Mouse (Mus musculus) cerebellum, postnatal 4 days (tissue): Measurements from ENCODE around the gene Fryl.

Source experiments
- DNase-seq, 2 experiments: peaks; one replicate each; pipeline ENCODE4 v3.0.0; 2022; ENCODE audit warnings: low spot score in 2 of 2, mixed read lengths in 1 of 2

The Fryl gene

DNA sequence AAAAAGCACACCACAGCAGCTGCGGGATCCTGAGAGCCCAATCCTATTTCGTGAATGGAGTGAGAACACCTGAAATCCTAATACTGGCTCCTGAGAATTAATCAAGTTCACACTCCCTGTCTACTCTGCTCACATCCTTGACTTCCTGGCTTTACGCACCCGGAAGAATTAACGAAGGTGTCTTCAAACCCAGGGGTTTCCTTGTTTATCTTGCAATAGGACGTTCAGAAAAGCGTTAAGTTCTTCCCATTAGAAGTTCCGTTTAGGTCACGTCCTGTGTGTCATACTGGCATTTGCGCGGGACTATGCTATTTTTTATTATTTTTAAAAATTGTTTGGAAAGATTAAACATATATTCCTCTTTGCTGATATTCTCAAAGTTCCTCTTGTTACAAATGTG lies 677 bp upstream of the Fryl start:
- DNase-seq = no peak

DNA sequence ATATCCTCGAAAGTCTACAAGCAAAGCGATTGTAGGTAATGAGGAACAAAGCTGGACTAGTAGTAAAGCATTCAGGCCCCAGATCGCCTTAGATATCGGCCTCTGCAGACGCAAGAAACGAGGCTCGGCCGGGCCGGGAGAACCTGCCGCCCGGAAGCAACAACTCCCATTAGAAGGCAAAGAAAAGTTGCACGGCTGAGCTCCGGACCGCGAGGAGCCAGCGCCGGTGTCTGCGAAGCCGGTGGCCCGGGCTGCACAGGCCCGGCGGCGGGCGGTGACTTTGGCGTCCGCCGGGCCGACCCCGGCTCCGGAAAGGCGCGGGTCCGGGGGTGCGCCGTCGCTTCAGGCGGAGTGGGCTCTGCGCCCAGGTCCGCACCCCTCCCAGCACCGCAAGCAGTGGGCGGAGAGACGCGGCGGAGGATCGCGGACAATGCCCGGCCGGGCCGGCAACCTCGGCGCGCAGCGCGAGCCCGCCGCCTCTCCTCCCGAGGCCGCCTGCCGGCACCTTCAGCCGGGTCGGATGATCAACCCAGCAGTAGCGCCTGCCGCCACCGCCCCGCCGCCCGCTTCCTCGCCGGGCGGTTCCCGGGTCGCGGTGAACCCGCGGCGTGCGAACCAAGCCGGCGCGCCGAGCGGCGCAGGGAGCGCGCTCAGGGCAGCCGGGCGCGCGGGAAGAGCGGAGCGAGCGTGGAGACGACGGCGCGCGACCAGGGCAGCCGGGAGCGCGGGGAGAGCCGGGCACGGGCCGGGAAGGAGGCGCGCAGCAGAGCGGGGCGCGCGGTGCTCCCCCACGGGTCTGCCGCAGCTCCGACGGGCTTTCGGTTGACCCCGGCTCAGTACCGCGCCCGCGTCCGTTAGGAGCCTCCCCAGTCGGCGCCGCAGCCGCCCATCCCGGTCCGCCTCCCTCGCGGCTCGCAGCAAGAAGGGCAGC lies 833 bp downstream of the Fryl start:
- peak; percentile 34 to 67 for DNase-seq

DNA sequence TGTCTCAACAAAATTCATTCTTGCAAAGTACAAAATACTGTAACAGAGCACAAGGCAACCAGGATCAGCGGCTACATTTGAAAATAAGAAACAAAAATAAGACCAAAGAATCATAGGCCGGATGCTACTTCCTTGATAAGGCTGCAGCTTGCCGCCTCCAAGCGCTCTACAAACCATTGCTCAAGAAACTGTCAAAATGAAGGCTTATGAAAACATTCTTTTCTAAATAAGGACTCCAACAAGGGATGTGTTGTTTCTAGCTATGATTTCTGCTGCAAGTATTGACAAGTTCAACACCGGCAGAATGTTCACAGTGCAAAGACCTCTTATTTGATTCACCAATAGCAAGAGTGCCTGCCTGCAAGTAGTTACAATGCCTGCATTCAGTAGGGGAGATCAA lies 1.8 kb downstream of the Fryl start:
- DNase-seq = no peak

DNA sequence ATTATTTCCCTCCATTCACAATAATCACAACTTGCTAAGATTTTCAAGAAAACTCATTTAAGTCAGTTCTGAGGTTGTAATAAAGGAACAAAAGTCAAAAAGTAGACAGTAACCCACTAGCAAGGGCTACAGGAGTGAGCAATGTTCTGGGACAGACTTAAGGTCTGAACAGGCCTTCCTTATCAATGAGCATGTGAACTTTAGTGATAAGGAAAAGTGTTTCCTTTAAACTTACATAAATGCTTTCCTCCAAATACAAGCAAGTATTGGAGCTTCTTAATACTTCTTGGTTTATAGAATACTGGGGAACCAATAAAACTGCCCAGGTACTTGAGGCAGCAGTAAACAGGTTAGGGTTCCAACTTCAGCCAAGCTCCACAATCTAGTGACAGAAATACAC lies 3.7 kb downstream of the Fryl start:
- no peak for DNase-seq

- DNase-seq = no peak
Measured at GRCm38 (mm10) chr5:73249341-73249740, 7.1 kb downstream of the Fryl start.

DNA sequence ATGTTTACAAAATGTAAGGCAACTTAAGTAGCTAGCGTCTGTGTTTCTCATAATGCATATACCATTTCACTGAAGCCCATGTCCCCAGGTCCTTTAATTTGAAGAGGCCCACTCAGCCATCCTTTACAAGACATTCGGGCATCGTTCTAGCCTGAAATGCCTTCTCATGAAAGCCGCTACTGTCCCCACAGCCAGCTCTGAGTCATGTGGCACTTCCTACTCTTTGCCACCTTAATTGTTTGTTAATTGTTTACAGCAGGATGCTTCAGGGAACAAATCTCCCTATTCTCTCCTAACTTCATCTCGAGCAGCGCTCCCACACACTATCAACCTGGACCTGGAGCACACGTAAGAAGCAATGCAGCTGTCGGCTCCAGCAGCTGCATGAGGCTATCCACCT lies 8.2 kb downstream of the Fryl start:
- DNase-seq = no peak

DNA sequence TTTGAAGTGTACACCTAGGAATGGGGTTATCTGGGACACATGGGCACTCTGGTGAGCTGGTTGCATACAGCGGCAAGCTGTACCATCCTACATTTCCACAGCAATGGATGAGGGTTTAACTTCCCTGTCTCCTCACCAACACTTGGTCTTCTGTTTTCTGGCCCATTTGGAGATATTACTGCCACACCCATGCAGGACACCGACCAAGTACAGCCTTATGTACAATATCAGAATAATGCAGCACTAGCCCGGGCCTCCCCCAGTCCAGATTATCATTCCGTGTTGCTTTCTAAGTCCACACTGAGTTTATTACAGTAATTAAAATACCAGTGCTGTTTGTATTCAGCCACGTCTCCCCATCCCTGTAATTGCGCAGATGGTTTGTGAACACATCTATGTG lies 10.0 kb downstream of the Fryl start:
- no peak for DNase-seq

DNA sequence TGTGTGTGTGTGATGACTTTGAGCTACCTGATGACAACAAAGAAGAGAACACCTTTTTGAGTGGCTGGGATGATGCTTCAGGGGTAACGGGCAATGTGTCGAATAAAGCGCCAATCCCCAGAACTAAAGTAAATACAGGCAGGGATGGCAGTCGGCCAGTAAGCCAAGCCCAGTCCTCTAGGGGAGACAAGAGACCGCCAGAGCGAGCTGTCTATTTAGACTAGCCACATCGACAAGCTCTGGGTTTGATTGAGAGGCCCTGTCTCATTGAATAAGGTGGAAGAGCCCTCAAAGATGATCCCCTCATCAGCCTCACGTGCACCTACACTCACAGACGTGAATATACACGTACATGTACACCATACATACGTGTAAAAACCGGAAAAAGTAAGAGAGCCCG lies 12.0 kb downstream of the Fryl start:
- peak in 1 of 2 experiments; percentile 47 for DNase-seq

DNA sequence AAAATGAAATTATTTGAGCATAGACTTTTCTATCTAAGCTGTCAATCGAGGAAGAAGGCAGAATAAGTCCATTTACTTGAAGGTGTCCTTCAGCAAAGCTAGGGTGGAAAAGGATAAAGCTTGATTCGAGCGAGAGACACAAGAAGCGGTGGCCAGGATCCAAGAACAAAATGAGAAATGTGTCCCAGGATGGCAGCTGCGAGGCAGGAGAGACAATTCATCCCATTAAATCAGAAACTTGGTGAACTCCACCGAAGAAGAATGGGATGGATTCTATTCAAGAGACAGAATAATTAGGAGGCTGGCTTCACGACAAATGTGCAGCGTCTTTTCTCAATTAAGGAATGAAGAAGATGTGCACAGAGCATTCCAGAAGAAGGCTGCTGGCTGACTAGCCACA lies 14.5 kb downstream of the Fryl start:
- no peak for DNase-seq

GRCm38 (mm10) chr5:73241332-73241731 lies 15.1 kb downstream of the Fryl start:
- DNase-seq = no peak

DNA sequence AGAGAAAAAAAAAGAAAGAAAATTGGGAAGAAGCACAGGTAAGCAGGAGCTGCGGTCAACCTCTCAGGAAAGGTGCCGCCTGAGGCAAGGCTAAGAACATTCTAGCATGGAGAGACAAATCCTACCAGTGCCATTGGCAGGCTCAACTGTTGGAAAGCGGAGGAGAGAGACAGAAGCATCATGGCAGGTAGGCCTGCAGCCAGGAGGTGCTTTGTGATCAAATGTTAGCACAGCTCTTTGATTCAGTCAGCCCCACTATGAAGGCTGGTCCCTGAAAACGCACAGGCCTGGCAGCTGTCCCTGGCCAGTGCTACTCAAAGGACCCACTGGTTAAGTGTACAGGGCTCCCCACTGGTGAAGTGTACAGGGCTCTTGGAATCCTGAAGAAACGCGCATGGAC lies 16.0 kb downstream of the Fryl start:
- DNase-seq = no peak

- DNase-seq = no peak
Measured at GRCm38 (mm10) chr5:73236894-73237334, 19.5 kb downstream of the Fryl start.

DNA sequence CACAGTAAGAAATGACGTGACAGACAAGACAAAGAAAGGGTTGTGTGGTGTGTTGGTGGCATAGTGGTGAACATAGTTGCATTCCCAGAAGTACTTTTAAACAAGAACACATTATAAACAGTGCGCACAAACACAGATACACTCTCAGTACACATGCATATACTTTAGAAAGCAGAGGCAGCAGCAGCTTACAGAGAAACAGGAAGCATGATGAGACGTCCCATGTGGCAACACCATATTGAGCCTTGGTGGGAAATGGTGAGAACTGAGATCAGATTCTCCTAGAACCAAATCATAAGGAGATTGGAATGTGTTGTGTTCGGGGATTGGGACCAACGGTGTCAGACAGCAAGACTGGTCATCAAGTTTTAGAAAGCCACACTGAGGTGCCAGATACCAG lies 21.2 kb downstream of the Fryl start:
- DNase-seq = no peak

GRCm38 (mm10) chr5:73233018-73233881 lies 23.2 kb downstream of the Fryl start:
- no peak for DNase-seq

GRCm38 (mm10) chr5:73232267-73232666 lies 24.2 kb downstream of the Fryl start:
- DNase-seq = no peak

DNA sequence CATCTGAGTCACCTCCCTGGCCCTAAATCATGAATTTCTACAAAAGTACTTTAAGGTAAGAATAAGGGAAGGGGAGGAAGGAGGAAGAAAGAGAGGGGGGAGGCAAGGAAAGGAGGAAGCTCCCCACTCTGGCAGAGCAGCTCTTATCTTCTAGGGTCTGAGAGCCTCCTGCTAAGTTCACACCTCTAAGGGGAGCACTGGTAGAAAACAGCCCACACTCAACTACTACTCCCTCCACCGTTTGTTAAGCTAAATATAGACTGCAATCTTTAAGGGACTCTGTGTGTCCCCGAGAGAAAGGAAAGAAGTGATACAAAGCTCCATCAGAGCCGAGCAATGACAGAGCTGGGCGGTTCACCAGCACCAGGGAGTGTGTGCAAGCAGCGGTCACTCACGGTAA lies 24.6 kb downstream of the Fryl start:
- DNase-seq = no peak

DNA sequence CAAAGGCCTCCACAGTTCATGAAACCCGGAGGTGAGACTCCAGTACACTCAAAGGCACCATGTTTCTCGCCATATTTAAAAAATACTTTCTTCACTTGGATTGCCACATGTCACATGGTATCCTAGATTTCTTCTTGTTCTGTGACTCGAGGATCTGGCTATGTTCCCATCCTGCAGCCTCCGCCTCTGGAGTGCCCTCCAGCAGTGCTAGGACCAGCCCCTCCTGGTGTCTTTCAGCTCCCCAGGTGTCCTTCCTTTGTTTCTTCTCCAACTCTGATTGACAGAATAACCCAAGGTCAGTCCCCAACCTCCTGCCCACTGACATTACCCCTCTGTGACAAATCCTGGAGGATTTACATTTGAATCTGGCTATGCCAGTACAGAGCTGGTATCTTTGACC lies 26.2 kb downstream of the Fryl start:
- no peak for DNase-seq

DNA sequence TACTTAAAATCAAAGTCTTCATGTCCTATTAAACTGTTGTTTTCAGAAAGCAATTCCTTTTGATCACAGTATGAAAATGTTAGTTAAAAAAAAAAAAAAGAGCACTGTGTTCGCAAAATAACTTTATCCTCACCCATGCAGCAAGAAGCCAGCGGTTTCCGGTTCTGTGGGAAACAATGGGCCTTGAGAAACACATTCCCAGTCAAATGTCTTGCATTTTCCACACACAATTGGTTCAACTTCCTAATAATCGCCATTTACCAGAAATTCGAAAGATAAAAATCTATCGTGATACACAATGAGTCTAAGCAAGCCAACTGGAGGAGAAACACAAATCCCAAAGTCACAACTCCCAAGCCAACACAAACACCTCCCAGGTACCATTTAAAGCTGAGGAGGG lies 27.0 kb downstream of the Fryl start:
- DNase-seq = no peak

- no peak for DNase-seq
Measured at GRCm38 (mm10) chr5:73228291-73229049, 27.9 kb downstream of the Fryl start.

GRCm38 (mm10) chr5:73227518-73228101 lies 28.8 kb downstream of the Fryl start:
- DNase-seq = no peak

DNA sequence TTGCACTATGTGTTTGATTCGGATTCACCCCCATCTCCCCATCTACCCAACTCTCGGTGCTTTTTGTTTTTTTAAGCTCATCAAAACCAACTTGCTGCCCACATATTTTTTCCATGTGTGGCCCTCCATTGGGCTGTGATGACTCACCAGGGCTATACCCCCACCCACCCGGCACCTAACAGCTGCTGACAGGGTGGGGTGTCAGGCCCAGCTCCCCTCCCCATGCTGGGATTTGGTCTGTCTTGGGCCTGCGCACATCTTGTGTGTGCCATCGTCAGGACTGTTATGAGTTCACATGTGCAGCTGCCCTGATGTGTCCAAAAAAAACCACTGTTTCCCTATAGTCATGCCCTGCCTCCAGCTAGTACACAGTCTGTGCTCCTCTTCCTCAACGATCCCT lies 33.4 kb downstream of the Fryl start:
- DNase-seq = no peak

GRCm38 (mm10) chr5:73222397-73222796 lies 34.0 kb downstream of the Fryl start:
- DNase-seq = no peak
